Mouse (Mus musculus) bone marrow, adult 2 months (tissue): ENCODE measurements at regions not wholly inside any gene's neighbourhood (a gene's known extent, or its start where the extent isn't known, plus 50 kb on each side); places are given as distances from the start of the nearest gene placed in this dataset.

Source experiments
- H3K27ac ChIP-seq: fragments of 200-500 bp; 2 replicates; pipeline ENCODE4 v1.5.1; 2012; ENCODE audit warnings: low read depth, mild to moderate bottlenecking, control low read depth, inconsistent platforms, low read length; ENCODE audit not compliant: control insufficient read depth, poor library complexity, insufficient read depth
- H3K4me1 ChIP-seq: fragments of 200-500 bp; 2 replicates; pipeline ENCODE4 v1.6.1; 2011; ENCODE audit warnings: low read length; ENCODE audit not compliant: control insufficient read depth, insufficient read depth
- H3K4me3 ChIP-seq: fragments of 200-500 bp; replicated peaks from 2 replicates; pipeline ENCODE3; 2011; ENCODE audit warnings: mild to moderate bottlenecking, low read depth, low read length, control low read depth; ENCODE audit not compliant: control insufficient read depth
- CTCF ChIP-seq: fragments of 200-500 bp; IDR thresholded peaks from 2 replicates; pipeline ENCODE4 v1.5.1; 2011; ENCODE audit warnings: low read length, control low read depth; ENCODE audit not compliant: control insufficient read depth, insufficient read depth
- POLR2A ChIP-seq: fragments of 200-500 bp; IDR thresholded peaks from 2 replicates; pipeline ENCODE4 v1.6.1; 2011; ENCODE audit warnings: low read depth, mild to moderate bottlenecking, control low read depth, low read length, borderline replicate concordance; ENCODE audit not compliant: control insufficient read depth
- WGBS: fragments of 180-500 bp; shearing (Covaris S2); methylation state at CpG from one replicate; pipeline ENCODE4 v1.1.7; 2018; 5-methylcytosine and 5-hydroxymethylcytosine counted together

DNA sequence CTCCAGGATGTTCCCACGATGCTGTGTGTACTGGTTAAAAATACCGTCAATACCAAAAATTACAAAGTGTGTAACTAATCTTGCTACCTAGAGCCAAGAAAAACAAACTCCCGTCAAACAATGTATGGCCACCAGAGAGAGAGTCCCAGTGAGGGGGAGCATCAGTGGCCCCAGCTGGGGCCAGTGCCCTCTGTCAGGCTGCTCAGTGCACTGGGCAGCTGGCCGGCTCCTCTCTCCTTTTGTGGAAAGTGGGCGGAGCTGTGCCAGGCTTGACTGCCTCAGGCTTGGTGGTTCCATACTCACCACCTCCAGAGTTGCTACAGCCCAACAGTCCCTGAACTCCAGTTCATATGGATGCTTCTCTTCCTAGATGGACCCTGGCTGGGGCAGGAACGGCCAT lies 53.8 kb upstream of the Sept5 start:
- Histone ChIP-seq H3K4me3 (no peak overlapping the region), H3K4me1 (peaks cover 4% of the 10 kb centered on the region), H3K27ac (no peak overlapping the region)
- 66% methylated on average over 6 of the region's 6 CpGs for WGBS
- TF ChIP-seq CTCF (no peak), POLR2A (no peak)

DNA sequence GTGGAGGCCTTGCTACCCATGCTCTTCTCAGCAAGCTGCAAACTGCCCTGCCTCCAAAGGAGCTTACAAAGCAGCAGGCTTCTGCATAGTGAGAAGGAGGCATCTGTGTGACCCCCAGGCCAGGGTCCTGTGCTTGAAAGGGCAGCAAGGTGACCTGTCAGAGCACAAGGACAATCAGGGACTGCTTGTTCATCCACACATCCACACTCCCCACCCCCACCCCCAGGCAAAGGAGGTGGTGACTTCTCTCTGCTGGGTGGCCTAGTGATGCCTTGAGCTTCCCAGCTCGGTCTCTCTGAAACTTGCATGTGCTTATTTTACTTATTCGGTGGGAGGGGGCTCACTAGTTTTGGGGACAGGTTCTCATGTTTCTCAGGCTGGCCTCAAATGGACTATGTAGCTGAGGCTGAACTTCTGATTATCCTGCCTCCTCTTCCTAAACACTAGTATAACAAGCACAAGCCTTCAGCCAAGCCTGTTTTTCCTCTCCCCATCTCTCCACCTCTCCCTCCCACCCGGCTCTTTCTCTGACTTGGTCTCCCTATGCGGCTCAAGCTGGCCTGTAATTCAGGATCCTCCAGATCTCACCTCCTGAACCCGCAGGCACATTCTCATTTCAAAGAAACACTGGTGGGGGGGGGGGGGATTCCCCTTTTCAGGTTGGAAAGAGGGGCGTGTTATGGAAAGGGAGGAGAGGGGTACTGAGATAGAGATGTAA lies 56.4 kb upstream of the Sept5 start:
- no peak overlapping the region for H3K4me3 ChIP-seq
- no peak overlapping the region for H3K27ac ChIP-seq
- WGBS = 67% methylated on average over 6 of the region's 6 CpGs
- no peak for TF ChIP-seq CTCF
- no peak for TF ChIP-seq POLR2A
- H3K4me1 ChIP-seq = peaks cover 4% of the 10 kb centered on the region

DNA sequence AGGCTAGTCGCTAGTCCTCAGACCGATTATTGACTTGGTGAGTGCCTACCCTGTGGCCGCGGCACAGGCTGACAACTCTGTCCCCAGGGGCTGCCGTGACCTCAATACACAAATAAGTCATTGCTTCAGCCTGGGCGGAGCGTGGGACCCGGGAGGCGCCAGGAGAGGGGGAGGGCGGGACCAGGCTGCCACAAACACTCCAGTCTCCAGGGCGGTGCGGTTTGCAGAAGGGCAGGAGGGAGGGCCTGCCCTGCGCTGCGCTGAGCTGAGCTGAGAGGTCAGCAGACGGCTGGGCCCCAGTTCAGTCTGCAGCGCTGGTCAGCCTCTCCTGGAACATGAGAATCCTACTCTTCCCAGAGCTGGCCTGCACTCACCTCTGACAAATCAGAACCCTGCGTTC lies 57.2 kb upstream of the Sept5 start:
- peaks cover 4% of the 10 kb centered on the region for H3K4me1 ChIP-seq
- H3K27ac ChIP-seq = no peak overlapping the region
- no peak overlapping the region for H3K4me3 ChIP-seq
- no peak for TF ChIP-seq POLR2A
- TF ChIP-seq CTCF = no peak
- WGBS = 1% methylated on average over 17 of the region's 17 CpGs

DNA sequence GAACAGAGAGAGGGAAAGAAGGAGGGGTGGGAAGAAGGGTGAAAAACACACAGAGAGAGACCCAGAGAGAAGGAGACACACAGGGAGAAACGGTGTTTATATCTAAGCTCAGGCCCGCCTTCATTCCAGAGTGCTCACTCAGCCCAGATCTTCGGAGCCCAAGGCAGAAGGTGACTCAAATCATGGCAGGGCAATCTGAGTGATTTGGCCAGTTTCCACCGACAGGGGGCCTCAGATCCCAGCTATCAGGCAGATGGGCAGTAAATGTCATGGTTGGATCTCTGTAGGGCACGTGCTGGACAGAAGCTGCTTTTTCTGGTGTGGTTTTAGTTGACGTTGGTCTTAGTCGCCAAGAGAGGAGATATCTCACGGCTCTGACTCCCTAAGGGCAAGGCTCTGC lies 57.6 kb upstream of the Sept5 start:
- TF ChIP-seq POLR2A = no peak
- peak; percentile 63 for TF ChIP-seq CTCF
- Histone ChIP-seq H3K4me3 (no peak overlapping the region), H3K27ac (no peak overlapping the region), H3K4me1 (peaks cover 4% of the 10 kb centered on the region)
- WGBS = 9% methylated on average over 8 of the region's 8 CpGs

DNA sequence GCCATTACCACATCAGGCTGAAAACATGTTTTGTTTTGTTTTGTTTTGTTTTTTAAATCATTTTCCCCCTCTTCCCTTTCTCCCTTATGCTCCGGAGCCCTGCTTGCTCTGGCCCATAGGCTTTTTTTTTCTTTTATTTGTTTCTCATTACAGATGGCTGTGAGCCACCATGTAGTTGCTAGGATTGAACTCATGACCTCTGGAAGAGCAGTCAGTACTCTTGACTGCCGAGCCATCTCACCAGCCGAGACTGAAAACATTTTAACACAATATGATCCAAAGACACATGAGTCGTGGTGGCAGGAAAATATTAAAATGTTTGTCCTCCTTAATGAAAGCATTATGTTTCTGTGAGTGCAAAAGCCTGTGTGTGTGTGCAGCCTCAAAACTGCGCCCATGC lies 65.8 kb upstream of the Sept5 start:
- H3K4me1 ChIP-seq = no peaks in the 10 kb centered on the region
- no peak overlapping the region for H3K4me3 ChIP-seq
- no peak overlapping the region for H3K27ac ChIP-seq
- 78% methylated on average over 5 of the region's 5 CpGs for WGBS
- no peak for TF ChIP-seq CTCF
- TF ChIP-seq POLR2A = no peak

DNA sequence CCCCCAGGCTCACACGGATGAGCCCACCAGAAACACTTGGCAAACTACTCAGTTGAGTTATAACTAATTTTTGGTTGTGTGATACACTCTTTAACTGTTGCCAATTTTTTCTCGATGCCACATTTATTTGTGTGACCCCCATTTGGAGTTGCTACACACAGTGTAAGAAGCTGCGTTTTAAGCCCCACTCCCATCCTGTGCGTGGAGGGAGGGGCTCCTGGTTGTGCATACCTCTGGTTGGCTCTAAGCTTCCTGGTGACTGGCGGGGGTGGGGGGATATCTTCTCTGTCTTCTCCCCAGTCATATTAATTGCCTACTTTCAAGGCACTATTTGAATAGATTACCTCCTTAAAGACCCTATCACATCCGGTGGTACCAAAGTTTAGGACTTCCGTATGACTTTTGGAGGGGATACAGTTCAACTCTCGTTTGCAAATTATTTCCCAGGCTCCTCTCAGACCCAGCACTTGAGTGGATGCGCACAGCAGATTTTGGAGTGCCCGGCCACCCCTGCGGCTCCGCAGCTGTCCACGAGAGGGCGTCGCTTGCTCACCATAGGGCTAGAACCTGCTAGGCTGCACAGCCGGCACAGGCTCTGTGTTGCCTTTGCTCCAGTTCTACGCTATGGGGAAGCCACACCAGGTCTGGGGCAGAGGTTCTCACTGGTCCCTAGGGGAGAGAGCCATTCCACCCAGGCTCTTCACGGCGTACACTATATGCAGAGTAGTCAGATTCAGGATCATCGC lies 66.5 kb upstream of the Sept5 start:
- Histone ChIP-seq H3K4me3 (no peak overlapping the region), H3K27ac (no peak overlapping the region; the same call in 1 of the 2 replicates), H3K4me1 (no peaks in the 10 kb centered on the region)
- whole genome bisulfite sequencing = 21% methylated on average over 20 of the region's 20 CpGs
- TF ChIP-seq POLR2A (no peak), CTCF (peak; percentile 53)

DNA sequence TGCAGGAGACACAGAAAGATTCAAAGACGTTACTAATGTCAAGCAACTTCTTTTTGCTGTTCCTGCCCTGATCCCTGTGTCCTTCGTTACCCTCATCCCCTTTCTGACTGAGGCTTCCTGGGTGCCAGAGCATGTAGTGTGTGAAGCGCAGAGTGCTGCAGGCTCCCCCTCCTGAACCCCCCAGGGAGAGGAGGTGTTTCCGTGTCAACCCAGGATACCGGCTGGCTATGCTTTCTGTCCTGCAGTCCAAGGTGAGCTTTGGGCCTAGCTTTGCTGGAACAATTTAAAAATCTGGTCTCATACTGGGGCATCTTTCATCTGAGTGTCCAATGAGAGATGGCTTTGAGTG lies 67.0 kb upstream of the Sept5 start:
- H3K4me1 ChIP-seq = no peaks in the 10 kb centered on the region
- no peak overlapping the region for H3K27ac ChIP-seq
- no peak for TF ChIP-seq CTCF
- WGBS = 81% methylated on average over 5 of the region's 5 CpGs
- H3K4me3 ChIP-seq = no peak overlapping the region

DNA sequence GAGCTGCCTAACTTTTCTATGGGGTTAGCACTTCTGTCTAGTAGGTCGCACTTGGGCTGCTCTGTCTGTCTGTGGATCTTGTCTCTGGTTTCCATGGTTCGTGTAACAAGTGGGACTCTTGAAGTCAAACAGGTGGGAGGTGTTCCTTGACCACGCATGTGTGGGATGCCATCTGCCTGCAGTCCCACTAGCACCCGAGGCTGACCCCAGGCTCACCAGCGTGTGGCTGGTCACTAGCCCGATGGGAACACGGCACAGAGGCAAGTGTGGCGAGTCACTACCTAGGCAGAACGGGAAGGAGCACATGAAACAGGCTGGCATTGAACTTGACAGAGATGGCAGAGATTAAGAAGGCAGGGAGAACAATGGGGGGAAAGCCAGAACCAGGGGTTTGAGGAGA lies 72.5 kb upstream of the Cldn5 start:
- H3K4me3 ChIP-seq = no peak overlapping the region
- TF ChIP-seq CTCF = no peak
- no peak for TF ChIP-seq POLR2A
- WGBS = 58% methylated on average over 9 of the region's 9 CpGs
- no peaks in the 10 kb centered on the region; the same call in 1 of the 2 replicates for H3K4me1 ChIP-seq
- no peak overlapping the region for H3K27ac ChIP-seq

DNA sequence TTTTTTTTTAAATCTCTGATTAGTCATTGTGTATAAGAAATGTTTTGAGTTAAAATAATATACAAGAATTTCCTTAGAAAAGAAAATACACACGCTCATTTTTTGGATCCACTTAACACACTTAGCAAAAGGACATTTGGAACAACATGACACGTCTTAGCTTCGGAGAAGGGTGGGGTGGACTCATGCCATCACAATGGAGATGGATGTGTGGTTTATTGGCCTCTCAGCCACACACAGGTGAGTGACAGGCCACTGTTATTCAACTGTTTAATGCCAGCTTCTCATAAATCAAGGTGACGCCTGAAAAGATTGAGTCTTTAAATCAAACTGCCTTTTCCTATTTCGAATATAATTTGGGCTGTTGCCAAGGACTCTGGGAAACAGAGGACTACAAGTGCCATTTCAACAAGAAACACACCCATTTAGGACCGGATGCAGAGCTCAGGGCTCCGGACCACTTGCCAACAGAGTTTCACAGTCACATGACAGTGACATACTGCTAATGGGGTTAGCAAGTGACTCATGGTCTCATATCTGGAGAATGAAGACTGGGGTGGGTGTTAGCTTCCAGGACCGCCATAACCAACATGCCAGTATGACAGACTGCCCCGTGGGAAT lies 71.5 kb upstream of the Cldn5 start:
- H3K4me3 ChIP-seq = no peak overlapping the region
- no peak overlapping the region for H3K27ac ChIP-seq
- no peaks in the 10 kb centered on the region; the same call in 1 of the 2 replicates for H3K4me1 ChIP-seq
- WGBS = 24% methylated on average over 9 of the region's 9 CpGs
- TF ChIP-seq POLR2A (no peak), CTCF (no peak)
